Mouse (Mus musculus) megakaryocyte, embryonic 14.5 days (primary cell): ENCODE results near the gene Insl6.

Experiments
- FLI1 ChIP-seq: IDR thresholded peaks from 2 replicates; pipeline ENCODE4 v1.6.1; 2012; ENCODE audit warnings: low read length, inconsistent platforms, mixed read lengths
- GATA1 ChIP-seq: IDR thresholded peaks from 3 replicates; pipeline ENCODE4 v1.6.1; 2012; ENCODE audit warnings: mixed read lengths, low read length, inconsistent platforms, borderline replicate concordance

GRCm38 (mm10) chr19:29366226-29366968 lies 41.2 kb upstream of the Insl6 start:
- no peak for TF ChIP-seq GATA1
- TF ChIP-seq FLI1 = no peak
